Mouse (Mus musculus) layer of hippocampus, postnatal 14 days (tissue): Measurements from ENCODE around the gene Rara. TPM values are rescaled to one million over a fixed set of nuclear protein-coding genes. Genes with fewer than 3 reads are reported as not detected.

Source experiments
- DNase-seq, 2 experiments: peaks; one replicate each; pipeline ENCODE4 v3.0.0; 2021 to 2022; ENCODE audit warnings: low spot score in 2 of 2, mixed read lengths in 1 of 2
- total RNA-seq, 2 experiments: library from RNA; stranded (reverse); gene quantifications; 2 replicates each; pipeline ENCODE4 v1.2.3; 2021

Rara gene
- total RNA-seq, 2 experiments from 2014 or later, result 20.2 to 20.3 TPM

- no peak for DNase-seq
Measured at GRCm38 (mm10) chr11:98965416-98966077, 37.9 kb downstream of the Rara start.

GRCm38 (mm10) chr11:98966499-98967141 is 39.0 kb downstream of the Rara start:
- peak; percentile 82 to 83 for DNase-seq

GRCm38 (mm10) chr11:98968079-98968478 is 40.5 kb downstream of the Rara start:
- DNase-seq, result no peak

DNA sequence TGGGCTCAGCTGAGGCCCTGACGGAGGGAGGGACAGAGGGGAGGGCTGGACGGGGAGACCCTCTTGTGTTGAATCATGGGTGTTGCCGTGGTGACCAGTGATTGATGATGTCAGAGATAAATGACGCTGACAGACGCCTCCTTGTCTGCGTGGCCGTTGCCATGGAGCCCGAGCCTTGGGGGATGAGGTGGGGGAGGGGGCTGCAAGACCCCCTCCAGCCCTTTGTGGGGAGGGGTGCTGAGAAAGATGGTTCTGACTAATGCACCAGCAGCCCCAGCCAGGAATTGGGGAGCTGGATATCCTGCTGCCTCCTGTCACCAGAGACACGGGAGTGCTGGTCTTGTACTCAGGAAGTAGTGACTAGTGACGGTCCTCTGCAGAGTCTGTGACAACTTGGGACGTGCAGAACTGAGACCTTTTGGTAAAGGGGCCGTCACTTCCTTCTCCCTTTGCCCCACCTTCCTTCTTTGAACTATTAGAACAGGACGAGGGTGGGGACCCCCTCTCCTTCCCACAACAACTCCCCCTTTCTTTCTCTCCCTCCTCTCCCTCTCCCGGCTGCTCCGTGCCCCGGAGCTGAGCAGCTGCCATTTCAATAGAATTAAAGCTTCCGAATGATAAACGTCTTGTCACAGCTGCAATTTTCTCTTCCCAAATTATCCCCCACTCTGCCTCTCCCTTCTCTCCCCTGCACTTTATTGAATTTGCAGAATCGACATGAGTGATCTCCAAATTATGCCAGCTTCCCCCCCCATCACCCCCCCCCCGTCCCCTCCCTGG is 41.3 kb downstream of the Rara start:
- DNase-seq, result no peak

DNA sequence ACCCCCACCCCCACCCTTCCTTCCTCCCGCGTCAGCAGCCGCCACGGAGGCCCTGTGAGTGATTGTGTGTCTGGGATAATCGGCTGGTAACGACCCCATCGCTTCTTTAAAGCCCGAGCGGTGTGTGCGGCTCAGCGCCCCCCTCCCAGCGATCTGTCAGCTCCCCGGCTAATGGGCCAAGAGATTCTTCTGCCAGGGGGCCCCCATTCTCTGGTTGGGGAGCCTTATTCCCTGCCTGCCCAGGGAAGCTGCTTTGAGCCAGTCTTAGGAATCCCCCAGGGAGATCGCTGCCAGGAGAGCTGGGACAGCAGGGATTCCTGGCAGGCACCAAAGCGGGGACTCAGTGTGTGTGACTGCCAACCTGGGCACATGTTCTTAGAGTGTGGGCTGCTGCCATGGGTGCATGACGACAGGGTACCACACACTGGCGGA is 41.9 kb downstream of the Rara start:
- peak; percentile 83 to 90 for DNase-seq

DNA sequence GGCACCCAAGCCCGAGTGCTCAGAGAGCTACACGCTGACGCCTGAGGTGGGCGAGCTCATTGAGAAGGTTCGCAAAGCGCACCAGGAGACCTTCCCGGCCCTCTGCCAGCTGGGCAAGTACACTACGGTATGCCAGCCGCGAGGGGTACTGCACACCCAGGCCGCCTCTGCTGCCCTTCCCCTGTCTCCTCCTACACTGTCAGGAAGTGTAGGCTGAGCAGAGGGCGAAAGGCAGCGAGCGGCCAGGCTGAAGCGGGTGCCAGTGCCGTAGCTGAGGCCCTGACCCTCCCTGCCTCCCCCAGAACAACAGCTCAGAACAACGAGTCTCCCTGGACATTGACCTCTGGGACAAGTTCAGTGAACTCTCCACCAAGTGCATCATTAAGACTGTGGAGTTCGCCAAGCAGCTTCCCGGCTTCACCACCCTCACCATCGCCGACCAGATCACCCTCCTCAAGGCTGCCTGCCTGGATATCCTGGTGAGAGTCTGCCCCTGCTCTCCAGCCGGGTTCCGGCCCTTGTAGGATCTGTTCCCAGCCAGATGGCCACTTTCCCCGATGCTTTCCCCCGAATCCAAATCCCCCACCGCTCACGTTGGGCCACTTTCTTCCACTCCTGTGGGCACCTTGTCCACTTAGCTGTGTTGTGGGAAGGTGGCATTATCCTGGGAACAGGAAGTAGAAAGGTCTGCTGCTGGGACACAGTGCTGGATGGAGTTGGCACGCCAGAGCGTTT is 42.7 kb downstream of the Rara start:
- no peak for DNase-seq

DNA sequence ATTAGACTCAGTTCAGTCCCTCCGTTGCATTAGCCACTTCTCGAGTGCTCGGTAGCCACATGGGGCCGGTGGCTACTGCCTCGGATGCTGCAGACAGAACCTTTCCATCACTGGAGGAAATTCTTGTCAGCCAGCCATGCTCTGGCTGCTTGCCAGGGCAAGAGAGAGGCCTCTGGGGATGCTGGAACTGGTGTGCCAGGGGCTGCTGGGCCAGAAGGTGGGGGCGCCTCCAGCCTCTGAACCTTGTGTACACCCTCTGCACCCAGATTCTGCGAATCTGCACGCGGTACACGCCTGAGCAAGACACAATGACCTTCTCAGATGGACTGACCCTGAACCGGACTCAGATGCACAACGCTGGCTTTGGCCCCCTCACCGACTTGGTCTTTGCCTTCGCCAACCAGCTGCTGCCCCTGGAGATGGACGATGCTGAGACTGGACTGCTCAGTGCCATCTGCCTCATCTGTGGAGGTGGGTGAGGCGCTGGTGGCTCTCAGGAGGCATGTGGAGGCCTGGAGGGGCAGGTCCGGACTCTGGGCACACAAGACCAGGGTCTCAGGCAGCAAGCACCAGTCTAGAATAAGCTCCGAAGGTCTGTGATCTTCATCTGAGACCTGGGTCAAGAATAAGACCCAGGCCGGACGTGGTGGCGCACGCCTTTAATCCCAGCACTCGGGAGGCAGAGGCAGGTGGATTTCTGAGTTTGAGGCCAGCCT is 43.9 kb downstream of the Rara start:
- peak in 1 of 2 experiments; percentile 70 for DNase-seq

DNA sequence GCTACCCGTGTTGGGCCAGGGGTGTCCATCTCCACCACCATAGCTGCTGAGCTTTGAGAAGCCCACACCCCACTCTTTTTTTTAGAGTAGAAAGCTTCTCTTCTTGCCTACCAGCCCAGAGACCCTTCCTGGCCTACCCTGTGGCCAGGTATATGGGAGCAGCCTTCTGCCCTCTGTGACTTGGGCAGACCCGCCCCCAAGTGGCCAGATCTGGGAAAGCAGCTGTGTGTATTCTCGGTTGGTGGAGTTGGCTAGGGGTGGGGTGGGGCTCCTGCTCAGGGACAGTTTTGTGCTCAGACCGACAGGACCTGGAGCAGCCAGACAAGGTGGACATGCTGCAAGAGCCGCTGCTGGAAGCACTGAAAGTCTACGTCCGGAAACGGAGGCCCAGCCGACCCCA is 44.6 kb downstream of the Rara start:
- DNase-seq, result peak; percentile 82 to 83

GRCm38 (mm10) chr11:98972801-98973360 is 45.3 kb downstream of the Rara start:
- DNase-seq, result no peak

- DNase-seq, result no peak
Measured at GRCm38 (mm10) chr11:98973584-98973983, 46.0 kb downstream of the Rara start.

GRCm38 (mm10) chr11:98974213-98974612 is 46.6 kb downstream of the Rara start:
- DNase-seq, result no peak

DNA sequence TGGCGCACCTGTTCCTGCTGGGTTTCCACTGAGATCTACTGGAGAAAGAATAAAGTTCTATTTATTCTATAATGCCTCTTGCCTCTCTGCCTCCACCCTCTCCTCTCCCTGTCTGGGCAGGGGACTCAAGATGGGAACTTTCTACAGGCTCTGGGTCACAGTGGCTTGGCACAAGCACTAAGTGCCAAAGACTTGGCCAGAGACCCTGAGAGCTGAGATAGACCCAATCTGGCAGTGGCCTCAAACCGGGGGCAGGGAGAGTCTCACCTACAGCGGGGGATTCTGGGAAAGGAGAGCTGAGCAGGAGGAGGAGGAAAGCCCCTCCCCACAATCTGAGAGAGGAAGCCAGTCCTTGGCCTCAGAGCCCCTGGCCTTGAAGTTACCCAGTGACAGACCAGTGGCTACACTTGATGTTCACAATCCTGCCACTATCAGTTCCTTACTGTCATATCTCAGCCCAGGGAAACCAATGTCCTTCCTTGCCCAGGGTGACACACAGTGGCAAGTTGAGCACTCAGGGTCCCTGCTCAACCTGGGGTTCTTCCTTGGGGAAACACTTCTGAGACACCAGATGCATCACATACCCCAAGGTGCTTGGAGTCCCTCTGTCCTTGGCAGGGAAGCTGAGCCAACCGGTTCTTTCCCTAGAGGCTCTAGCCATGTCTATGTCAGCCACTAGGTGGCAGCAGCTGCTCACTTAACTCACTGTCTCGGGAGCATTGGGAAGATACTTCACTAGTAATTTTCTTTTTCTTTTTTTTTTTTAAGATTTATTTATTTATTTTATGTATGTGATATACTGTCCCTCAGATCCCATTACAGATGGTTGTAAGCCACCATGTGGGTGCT is 47.5 kb downstream of the Rara start:
- peak in 1 of 2 experiments; percentile 81 for DNase-seq

DNA sequence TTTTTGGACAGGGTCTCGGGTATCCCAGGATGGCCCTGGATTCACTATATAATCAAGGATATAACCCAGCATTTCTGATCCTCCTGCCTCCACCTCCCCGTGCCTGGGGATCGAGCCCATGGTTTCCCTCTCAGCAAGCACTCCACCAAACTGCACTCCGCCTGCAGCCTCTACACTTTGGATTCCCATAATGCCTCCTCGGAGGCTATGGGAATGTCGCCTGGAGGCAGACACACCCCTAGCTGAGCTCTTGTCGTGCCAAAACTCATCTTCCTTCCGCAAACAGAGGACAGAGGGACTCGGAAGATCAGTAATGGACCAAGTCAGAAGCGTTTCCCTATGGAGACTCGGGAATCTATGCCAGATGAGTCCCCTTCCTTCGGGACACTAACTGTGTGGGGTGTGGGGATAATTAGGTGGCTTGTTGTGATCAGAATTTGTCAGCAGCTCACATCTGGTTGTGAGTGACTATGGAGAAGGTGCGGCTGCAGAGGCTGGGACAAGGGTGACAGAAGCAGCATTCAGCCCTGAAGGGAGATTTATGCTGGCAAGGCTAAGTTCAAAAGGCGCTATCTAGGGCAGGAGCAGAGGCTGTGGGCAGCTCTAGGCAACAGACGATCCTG is 51.0 kb downstream of the Rara start:
- no peak for DNase-seq

DNA sequence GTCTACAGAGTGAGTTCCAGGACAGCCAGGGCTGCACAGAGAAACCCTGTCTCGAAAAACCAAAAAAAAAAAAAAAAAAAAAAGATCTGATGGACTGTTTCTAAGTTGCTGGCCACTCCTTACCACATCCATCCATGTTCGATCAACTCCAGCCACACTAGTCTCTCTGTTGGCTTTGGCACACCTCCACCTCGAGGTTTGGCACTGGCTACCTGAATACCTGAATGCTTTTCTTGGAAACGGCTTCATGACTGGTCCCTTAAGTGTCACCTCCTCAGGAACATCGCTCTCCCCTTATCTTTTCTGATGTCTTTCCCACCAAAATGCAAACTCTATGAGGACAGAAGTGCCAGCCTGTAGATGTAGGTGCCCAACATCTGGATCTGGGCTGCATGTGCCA is 51.7 kb downstream of the Rara start:
- DNase-seq, result no peak

GRCm38 (mm10) chr11:98981289-98981996 is 53.8 kb downstream of the Rara start:
- DNase-seq, result no peak

- peak; percentile 38 to 63 for DNase-seq
Measured at GRCm38 (mm10) chr11:98981997-98982772, 54.6 kb downstream of the Rara start.

GRCm38 (mm10) chr11:98982773-98983133 is 55.1 kb downstream of the Rara start, which contains the start of gene Gjd3:
Gene Gjd3 (minus strand): TSS chr11:98983016.
- DNase-seq, result peak in 1 of 2 experiments; percentile 21

- no peak for DNase-seq
Measured at GRCm38 (mm10) chr11:98983551-98983950, 55.9 kb downstream of the Rara start.
